Mouse (Mus musculus): ENCODE data around the gene H1fx.
A peak's percentile ranks its signal among the peaks of the same experiment; 100 is the strongest.
"Not testable (repeated sequence)": the region's sequence is repeated elsewhere in the genome, so short reads cannot be mapped to it uniquely, and the experiment has no call there.

Gene H1fx

DNA sequence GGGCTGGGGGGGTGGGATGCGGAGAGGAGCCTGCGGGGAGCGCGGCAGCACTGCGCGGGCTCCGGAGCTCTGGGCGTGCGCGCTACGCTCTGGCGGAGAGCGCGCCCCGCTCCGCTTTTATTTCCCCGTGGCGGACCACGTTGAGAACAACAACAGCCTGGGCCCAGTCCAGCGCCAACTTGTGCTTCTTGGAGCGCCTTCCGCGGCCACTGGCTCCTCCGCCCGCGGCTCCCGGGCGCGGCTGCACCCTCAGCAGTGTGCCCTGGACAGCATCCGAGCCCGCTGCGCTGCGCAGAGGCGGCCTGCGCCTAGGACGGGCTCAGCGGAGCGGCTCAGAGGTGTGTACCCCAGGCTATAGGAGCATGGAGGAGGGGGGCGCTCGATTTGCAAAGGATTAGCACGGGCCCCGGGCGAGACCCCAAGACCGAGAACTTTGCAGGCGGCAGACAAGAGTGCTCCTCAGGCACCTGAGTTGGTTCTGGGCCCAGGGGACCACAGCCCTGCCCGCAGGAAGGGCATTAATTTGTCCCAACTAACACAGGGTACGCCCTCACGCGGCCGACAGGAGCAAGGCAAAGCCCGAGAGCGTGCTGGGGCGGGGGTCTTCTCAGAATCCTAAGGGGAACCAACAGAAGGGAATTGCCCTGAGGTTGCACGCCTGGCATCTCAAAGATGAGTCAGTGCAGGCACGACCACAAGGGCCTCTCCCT, at the start of gene H1fx:
Gene H1fx, minus strand, starts transcription at position 91 of the 710 bp plus-strand sequence.
- DNase-seq (ENCODE audit: low spot score in 2 of 2) = peak; percentile 83 to 90

DNA sequence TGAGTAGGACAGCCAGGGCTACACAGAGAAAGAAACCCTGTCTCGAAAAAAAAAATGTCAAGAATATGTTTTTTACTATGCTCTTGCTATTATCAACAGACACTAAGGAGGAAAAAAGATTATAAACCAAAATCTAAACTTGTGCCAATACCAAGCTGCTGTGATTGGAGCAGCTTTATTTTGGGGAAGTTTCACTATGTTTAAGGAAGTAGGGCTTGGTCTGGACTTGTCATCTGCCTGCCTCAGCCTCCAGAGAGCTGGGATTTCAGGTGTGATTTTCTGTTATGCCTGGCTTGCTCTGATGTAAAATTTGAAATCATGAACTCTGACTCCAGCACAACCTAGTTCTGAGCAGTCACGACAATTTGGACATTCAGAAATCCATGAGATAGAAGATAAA, 49.0 kb upstream of the H1fx start:
- no peak for DNase-seq (ENCODE audit: low spot score in 2 of 2)

DNA sequence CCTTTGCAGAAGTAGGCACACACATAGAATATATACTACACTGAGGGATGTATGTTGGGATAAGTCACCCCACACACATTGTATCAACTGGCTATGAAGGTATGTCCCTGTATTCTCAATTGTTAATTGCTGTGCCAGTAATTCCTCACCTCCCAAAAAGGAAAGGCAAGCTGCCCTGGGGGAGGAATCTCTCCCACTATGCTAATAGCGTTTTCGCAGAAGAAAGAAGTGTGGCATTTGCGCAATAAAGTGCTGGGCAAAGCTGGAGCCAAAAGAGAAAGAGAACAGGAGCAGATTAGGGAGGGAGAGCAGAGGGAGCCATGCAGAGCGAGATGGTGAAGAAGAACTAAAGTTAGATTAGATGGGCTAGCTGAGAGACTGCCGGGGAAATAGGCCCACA, 46.0 kb upstream of the H1fx start:
- no peak for DNase-seq (ENCODE audit: low spot score in 2 of 2)

DNA sequence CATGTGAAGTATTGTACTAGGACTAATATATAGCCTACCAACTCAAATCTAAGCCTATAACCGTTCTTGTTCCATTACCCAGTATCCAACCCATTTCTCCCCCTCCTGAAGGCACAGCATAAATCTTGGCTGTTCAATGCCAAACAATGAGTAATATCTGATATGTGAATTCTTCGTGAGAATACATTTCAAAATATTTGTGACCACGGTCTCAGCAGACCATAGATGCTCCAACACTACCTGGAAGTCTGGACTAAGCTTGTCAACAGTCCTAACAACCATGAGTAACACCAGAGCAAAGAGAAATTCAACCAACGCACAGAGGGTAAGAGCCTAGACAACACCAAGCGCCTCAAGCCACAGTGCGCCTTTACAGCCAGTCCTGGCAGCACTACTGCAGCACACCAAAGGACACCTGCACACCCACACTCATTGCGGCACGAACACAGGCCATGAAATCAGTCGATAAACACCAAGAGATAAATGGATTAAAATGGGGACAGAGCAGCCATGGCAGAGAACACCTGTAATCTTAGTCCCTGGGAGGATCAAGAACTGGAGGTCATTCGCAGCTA, 42.0 kb upstream of the H1fx start:
- DNase-seq (ENCODE audit: low spot score in 2 of 2) = no peak

GRCm38 (mm10) chr6:88019154-88019553, 37.7 kb upstream of the H1fx start:
- no peak for DNase-seq (ENCODE audit: low spot score in 2 of 2)

- no peak for DNase-seq (ENCODE audit: low spot score in 2 of 2)
These were observed 36.4 kb upstream of the H1fx start for GRCm38 (mm10) chr6:88017821-88018220.

DNA sequence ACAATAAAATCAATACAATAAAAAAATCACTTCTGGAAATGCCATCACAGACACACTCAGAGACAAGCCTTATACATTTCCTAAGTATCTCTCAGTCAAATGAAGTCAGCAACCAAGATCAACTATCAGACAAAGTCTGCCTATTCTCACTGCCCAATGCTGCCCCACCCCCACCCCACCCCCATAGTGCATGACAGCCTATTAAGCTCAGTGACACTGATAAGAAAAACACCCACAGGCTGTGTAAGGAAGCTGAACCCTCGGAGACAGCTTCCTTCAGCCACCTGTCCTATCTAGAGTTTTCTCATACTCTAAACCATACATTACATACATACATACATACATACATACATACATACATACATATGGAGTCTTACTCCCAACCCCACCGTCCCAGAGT, 34.4 kb upstream of the H1fx start:
- no peak for DNase-seq (ENCODE audit: low spot score in 2 of 2)

- no peak for DNase-seq (ENCODE audit: low spot score in 2 of 2)
These were observed 32.0 kb upstream of the H1fx start for GRCm38 (mm10) chr6:88013456-88013855.

- DNase-seq (ENCODE audit: low spot score in 2 of 2) = no peak
These were observed 31.2 kb upstream of the H1fx start for GRCm38 (mm10) chr6:88012601-88013000.

GRCm38 (mm10) chr6:88011106-88011505, 29.7 kb upstream of the H1fx start:
- DNase-seq (ENCODE audit: low spot score in 2 of 2) = not testable (repeated sequence)

DNA sequence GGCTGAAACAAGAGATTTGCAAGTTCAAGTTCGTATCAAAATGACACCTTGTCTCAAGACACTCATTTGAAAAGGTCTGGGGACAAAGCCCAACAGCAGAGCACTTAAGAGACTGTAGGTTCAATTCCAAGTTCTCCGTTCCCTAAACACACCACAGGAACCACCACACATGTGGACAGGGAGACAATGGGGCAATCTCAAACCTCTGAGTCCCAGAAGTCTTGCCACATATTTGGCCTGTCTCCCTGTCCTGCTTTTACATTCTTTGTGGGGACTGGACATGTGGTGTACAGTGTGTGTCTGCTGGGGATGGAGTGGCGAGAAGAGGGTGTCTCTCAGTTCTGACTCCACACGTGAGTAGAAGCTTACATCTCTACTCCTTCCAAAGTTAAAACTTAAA, 27.8 kb upstream of the H1fx start:
- DNase-seq (ENCODE audit: low spot score in 2 of 2) = no peak

DNA sequence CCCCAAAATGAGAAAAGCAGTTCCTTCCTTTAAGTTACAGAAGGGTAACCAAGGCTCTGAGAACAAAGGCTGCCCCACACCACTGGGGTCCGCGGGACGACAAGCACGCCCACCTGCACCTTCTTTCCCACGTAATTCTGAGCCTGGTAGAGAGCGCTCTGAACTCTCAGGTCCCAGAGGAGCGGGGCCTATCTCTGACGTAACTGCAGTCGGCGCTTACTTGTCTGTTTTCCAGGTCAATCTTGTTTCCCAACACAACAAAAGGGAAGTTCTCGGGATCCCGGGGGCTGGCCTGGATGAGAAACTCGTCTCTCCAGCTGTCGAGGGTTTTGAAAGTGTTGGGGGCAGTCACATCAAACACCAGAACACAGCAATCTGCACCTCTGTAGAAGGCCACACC, 23.3 kb upstream of the H1fx start:
- not testable (repeated sequence) for DNase-seq (ENCODE audit: low spot score in 2 of 2)

DNA sequence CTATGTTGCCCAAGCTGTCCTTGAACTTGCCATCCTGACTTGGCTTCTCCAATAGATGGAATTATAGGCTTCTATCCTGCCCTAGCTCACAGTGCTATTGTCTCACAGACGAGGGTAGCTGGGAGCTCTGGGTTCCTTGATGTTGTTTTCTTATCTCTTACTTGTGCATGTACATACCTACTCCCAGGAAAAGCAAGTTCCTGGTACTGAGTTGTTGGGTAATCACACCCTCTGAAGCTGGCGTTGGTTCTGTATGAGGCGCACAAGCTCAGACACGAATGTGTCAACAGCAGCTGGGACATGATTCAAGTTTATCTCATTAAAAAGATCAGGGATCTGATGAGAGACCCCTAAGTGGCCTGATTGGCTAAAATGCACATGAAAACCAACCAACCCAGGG, 22.0 kb upstream of the H1fx start:
- no peak for DNase-seq (ENCODE audit: low spot score in 2 of 2)

DNA sequence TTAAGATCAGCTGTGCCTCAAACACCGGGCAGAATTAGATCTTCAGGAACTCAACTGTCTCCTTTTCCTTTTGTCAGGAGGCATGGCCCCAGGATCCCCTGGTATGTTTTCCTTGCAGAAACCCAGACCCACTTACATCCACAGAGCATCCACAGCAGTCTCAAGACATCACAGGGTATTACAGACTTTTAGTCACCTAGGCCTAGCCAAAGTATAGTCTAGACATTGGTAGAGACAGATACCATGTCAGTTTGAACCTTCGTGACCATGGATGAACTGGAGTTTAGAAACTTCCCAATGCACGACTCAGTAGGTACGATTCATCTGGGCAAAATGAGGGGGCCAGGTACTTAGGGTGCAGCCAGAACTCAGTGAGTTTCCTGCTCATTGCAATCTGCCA, 16.9 kb upstream of the H1fx start:
- DNase-seq (ENCODE audit: low spot score in 2 of 2) = no peak

GRCm38 (mm10) chr6:87997706-87998265, 16.3 kb upstream of the H1fx start:
- DNase-seq (ENCODE audit: low spot score in 2 of 2) = peak; percentile 66 to 84

DNA sequence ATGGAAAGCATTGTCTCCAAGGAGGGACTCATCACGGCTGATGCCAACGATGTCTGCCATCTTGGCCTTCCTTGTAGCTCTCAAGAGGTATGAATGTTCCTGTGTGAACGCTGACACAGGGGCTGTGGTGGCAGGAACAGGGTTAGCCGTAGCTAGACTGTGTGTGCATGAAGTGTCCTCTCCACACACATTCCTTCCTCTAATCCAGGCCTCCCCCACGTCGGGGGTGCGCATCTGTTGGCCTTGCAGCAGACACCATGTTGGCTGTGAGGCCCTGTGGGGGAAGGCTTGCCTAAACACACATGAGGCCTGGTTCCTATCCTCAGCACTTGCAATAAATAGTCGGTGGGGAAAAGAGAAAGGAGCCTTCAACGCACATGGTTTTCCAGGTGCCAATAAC, 15.2 kb upstream of the H1fx start:
- no peak for DNase-seq (ENCODE audit: low spot score in 2 of 2)

GRCm38 (mm10) chr6:87995519-87995918, 14.1 kb upstream of the H1fx start:
- DNase-seq (ENCODE audit: low spot score in 2 of 2) = no peak

DNA sequence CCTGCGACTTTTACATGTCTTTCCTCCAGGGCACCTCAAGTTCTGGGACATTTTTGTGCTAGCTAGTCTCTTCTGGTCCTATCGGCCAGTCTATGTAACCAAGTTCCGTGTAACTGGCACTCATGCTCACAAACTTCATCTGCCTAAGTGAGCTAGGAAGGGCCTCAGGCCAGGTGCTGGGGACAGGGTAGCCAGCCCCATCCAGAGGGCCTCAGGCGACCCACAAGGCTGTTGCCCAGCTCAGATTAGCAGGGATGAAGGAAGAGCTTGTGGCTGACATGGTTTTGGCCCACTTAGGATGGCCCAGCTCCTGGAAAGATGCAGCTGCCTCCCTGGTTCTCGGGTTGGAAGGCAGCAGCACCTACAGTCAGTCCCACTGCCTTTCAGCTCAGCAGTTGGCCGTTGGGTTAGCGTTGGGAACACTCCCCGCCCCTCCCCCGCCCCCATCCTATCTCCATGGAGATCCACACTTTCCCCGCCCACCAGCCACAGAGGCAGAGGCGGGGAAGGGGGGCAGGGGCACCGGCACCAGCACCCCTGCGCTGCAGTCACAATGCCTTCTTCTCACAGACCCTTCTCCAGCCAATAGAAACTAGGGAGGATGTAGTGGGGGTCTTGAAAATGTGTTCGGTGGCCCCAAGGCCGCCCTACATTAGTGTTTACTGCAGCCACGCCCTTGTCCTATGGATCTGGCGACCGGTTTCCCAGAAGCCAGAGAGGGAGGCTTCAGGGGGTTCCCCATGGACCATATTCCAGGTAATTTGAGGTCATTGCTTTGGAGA, 12.5 kb upstream of the H1fx start:
- peak; percentile 26 to 35 for DNase-seq (ENCODE audit: low spot score in 2 of 2)

GRCm38 (mm10) chr6:87992733-87993132, 11.3 kb upstream of the H1fx start:
- DNase-seq (ENCODE audit: low spot score in 2 of 2) = no peak

GRCm38 (mm10) chr6:87991886-87992285, 10.4 kb upstream of the H1fx start:
- DNase-seq (ENCODE audit: low spot score in 2 of 2) = no peak

GRCm38 (mm10) chr6:87991216-87991615, 9.8 kb upstream of the H1fx start:
- no peak for DNase-seq (ENCODE audit: low spot score in 2 of 2)

GRCm38 (mm10) chr6:87982506-87982905, 1.1 kb upstream of the H1fx start:
- DNase-seq (ENCODE audit: low spot score in 2 of 2) = no peak

Measured in cerebellum, postnatal 4 days (tissue).